8 mouse cellular contexts compared by ENCODE assay signal in the genomic region with DNA sequence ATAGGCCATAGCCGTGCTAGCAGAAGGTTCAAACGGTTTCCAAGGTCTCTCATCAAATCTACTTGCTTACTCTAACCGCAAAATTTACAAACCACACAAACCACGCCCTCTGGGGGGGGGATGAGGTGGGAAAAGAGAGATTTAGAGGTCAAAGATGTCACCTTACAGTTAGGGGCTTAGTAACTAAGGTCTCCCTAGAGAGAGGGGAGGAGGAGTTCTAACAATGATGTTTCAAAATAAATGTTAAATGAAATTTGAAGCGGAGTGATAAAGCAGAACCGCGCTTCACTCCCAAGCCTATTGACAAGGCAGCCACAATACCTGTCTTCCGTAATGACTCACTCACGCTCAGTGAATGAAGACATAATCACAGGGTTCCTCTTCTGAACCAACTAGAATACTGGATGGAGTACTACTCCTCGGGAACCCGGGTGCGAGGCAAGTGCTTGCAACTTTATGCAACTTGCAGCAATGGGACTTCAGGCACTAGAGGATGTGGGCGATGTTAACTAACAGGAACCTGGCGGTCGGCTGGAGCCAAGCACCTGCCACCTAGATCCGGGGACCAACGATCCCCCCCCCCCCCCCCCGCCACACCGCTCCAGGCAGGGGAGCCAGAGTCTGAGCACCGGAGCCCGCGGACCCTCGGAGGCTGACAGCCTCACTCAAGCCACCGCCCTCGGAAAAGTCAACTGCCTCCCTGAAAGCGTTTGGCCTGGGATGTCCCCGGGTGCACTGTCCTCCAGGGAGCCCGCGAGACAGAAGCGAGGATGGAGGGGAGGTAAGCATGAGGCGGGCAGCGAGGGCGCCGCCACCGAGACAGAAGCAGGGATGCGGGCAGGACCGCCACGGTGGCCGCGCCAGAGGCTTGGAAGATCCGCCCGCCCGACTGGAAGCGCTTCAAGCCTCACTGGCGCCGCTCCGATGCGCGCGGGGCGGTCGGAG. TPM values are rescaled to one million over a fixed set of nuclear protein-coding genes. Genes with fewer than 3 reads are reported as not detected.
DNase-seq lines count a peak whose midpoint lies in the region; ATAC-seq and TF ChIP-seq lines count a peak whose summit lies in the region.

No protein-coding gene starts in this region.

- H3K36me3 ChIP-seq in hindbrain, embryonic 13.5 days = no peaks in the 10 kb centered on the region
- no peaks in the 10 kb centered on the region for H3K36me3 ChIP-seq in liver, adult 2 months (ENCODE audit: control insufficient read depth, insufficient read depth, low read length)
- H3K36me3 ChIP-seq in midbrain, postnatal 0 days (ENCODE audit: insufficient read depth, low read length) = no peaks in the 10 kb centered on the region
- no peaks in the 10 kb centered on the region for H3K36me3 ChIP-seq in thymus, adult 2 months (ENCODE audit: control insufficient read depth, insufficient read depth, low read length)

- peak overlapping the region; percentile 70 for H3K4me3 ChIP-seq in embryonic fibroblast, embryonic 13.5 days (ENCODE audit: insufficient read depth, low read length)
- peak overlapping the region; percentile 72 for H3K4me3 ChIP-seq in hindbrain, embryonic 13.5 days
- peak overlapping the region; percentile 87 for H3K4me3 ChIP-seq in liver, adult 2 months (ENCODE audit: insufficient read depth, low read depth, low read length)
- H3K4me3 ChIP-seq in midbrain, postnatal 0 days (ENCODE audit: low read depth, low read length) = peak overlapping the region; percentile 86
- H3K4me3 ChIP-seq in thymus, adult 2 months (ENCODE audit: control insufficient read depth, insufficient read depth, low read length) = peak overlapping the region; percentile 75

- DNase-seq in embryo, embryonic 10.5 days (ENCODE audit: low spot score) = peak; percentile 17
- DNase-seq in embryo, embryonic 10 days (ENCODE audit: low spot score) = no peak
- DNase-seq in adipocyte (ENCODE audit: low spot score) = peak; percentile 34
- no peak for DNase-seq in liver, adult 2 months (ENCODE audit: extremely low read depth, low read depth, low spot score)
- peak; percentile 47 for DNase-seq in midbrain, postnatal 0 days (ENCODE audit: low spot score)
- peak; percentile 82 for DNase-seq in thymus, adult 2 months

- 2% methylated on average over 43 of the region's 52 CpGs for WGBS in hindbrain, embryonic 13.5 days
- under 1% methylated on average over 52 of the region's 52 CpGs for WGBS in liver, adult 2 months
- WGBS in midbrain, postnatal 0 days = under 1% methylated on average over 46 of the region's 52 CpGs
- under 1% methylated on average over 48 of the region's 52 CpGs for WGBS in thymus, adult 2 months

- 0 out of 2 replicates have a peak, but pooled peaks cover 4% of the 10 kb centered on the region for H3K27me3 ChIP-seq in hindbrain, embryonic 13.5 days
- H3K27me3 ChIP-seq in liver, adult 2 months (ENCODE audit: control insufficient read depth, insufficient read depth, low read length) = no peaks in the 10 kb centered on the region
- no peaks in the 10 kb centered on the region for H3K27me3 ChIP-seq in midbrain, postnatal 0 days (ENCODE audit: insufficient read depth, low read length)
- H3K27me3 ChIP-seq in thymus, adult 2 months (ENCODE audit: control insufficient read depth, insufficient read depth, low read length) = no peaks in the 10 kb centered on the region

- H3K9me3 ChIP-seq in hindbrain, embryonic 13.5 days = no peaks in the 10 kb centered on the region
- no peaks in the 10 kb centered on the region for H3K9me3 ChIP-seq in midbrain, postnatal 0 days (ENCODE audit: low read length)

- TF ChIP-seq POLR2A in embryonic fibroblast, embryonic 13.5 days (IDR thresholded peaks at IDR 0.05; ENCODE audit: low read depth, low read length) = no peak
- no peak for TF ChIP-seq POLR2A in liver, adult 2 months (IDR thresholded peaks at IDR 0.05; ENCODE audit: extremely low read depth, insufficient read depth, low read length)
- TF ChIP-seq POLR2A in thymus, adult 2 months (IDR thresholded peaks at IDR 0.05; ENCODE audit: control insufficient read depth, extremely low read depth, insufficient read depth, low read length, poor library complexity) = no peak

- H3K27ac ChIP-seq in embryonic fibroblast, embryonic 13.5 days (ENCODE audit: insufficient read depth, low read length) = no peak overlapping the region
- peak overlapping the region; percentile 94 for H3K27ac ChIP-seq in hindbrain, embryonic 13.5 days
- H3K27ac ChIP-seq in liver, adult 2 months (replicated peaks; ENCODE audit: insufficient read depth, low read depth, low read length) = peak overlapping the region; percentile 66
- peak overlapping the region; percentile 92 for H3K27ac ChIP-seq in midbrain, postnatal 0 days (ENCODE audit: low read depth, low read length)
- H3K27ac ChIP-seq in thymus, adult 2 months (ENCODE audit: control insufficient read depth, insufficient read depth, low read length) = peak overlapping the region; percentile 86

- H3K4me2 ChIP-seq in hindbrain, embryonic 13.5 days = peak overlapping the region; percentile 74
- H3K4me2 ChIP-seq in midbrain, postnatal 0 days (ENCODE audit: low read depth, low read length, poor library complexity, severe bottlenecking) = peak overlapping the region; percentile 82

- no peak for TF ChIP-seq CTCF in embryonic fibroblast, embryonic 13.5 days (IDR thresholded peaks at IDR 0.05; ENCODE audit: borderline replicate concordance, insufficient read depth, low read length)
- no peak for TF ChIP-seq CTCF in liver, adult 2 months (IDR thresholded peaks at IDR 0.05; ENCODE audit: low read depth, low read length)
- 0 out of 2 replicates have a peak, but pooled peaks have one; percentile 2 for TF ChIP-seq CTCF in midbrain, postnatal 0 days (IDR thresholded peaks at IDR 0.05)
- no peak for TF ChIP-seq CTCF in thymus, adult 2 months (IDR thresholded peaks at IDR 0.05; ENCODE audit: borderline replicate concordance, control insufficient read depth, extremely low read depth, insufficient read depth, low read length, poor library complexity)

- H3K4me1 ChIP-seq in embryonic fibroblast, embryonic 13.5 days (ENCODE audit: control insufficient read depth, insufficient read depth, low read length) = no peaks in the 10 kb centered on the region; the same call in 1 of the 2 replicates
- peaks cover 11% of the 10 kb centered on the region for H3K4me1 ChIP-seq in hindbrain, embryonic 13.5 days (replicated peaks)
- peaks cover 4% of the 10 kb centered on the region; the same call in 1 of the 2 replicates for H3K4me1 ChIP-seq in liver, adult 2 months (ENCODE audit: control insufficient read depth, insufficient read depth, low read length)
- H3K4me1 ChIP-seq in midbrain, postnatal 0 days (ENCODE audit: insufficient read depth, low read length) = peaks cover 2% of the 10 kb centered on the region; the same call in 1 of the 2 replicates
- peaks cover 10% of the 10 kb centered on the region for H3K4me1 ChIP-seq in thymus, adult 2 months (replicated peaks; ENCODE audit: control insufficient read depth, insufficient read depth, low read length)

- peak overlapping the region; percentile 87 for H3K9ac ChIP-seq in hindbrain, embryonic 13.5 days
- H3K9ac ChIP-seq in liver, adult 2 months (ENCODE audit: low read depth, low read length) = peak overlapping the region; percentile 87
- peak overlapping the region; percentile 88 for H3K9ac ChIP-seq in midbrain, postnatal 0 days (replicated peaks; ENCODE audit: low read length, poor library complexity, severe bottlenecking)

- peak; percentile 83 for ATAC-seq in hindbrain, embryonic 13.5 days (ENCODE audit: low FRiP score)
- ATAC-seq in midbrain, postnatal 0 days (ENCODE audit: low FRiP score) = peak; percentile 76

- peaks cover 2% of the 10 kb centered on the region; the same call in 1 of the 2 replicates for H3K79me2 ChIP-seq in liver, adult 2 months (ENCODE audit: control insufficient read depth, insufficient read depth, low read length)

RNA-seq across cellular contexts. Expression of a gene that starts 0.7 kb away (rescaled TPM):
- 13.7 and 14.6 TPM in 2 replicates for polyA plus RNA-seq in embryonic fibroblast, embryonic 13.5 days (2011; ENCODE audit: insufficient read length, low read depth, missing spikeins)
- 11.4 and 13.0 TPM in 2 replicates for polyA plus RNA-seq in hindbrain, embryonic 13.5 days (2015; fragmentation: Nextera tagmentation; extraction: Ambion mirVana)
- total RNA-seq in liver, adult 2 months (2014; rRNA removed) = 157 and 161 TPM in 2 replicates
- 52.6 and 62.7 TPM in 2 replicates for polyA plus RNA-seq in liver, adult 2 months (2012; rRNA removed)
- total RNA-seq in midbrain, postnatal 0 days (2014; rRNA removed) = 15.6 and 15.9 TPM in 2 replicates
- polyA plus RNA-seq in midbrain, postnatal 0 days (2015; fragmentation: Nextera tagmentation; extraction: Ambion mirVana) = 12.4 and 14.1 TPM in 2 replicates
- 24.6 and 24.8 TPM in 2 replicates for polyA plus RNA-seq in thymus, adult 2 months (2012; rRNA removed)

RNA-seq across cellular contexts. Expression of a gene that starts 0.7 kb away (rescaled TPM):
- 0.22 and 0.95 TPM in 2 replicates for polyA plus RNA-seq in embryonic fibroblast, embryonic 13.5 days (2011; ENCODE audit: insufficient read length, low read depth, missing spikeins)
- 4.0 TPM in 2 replicates for polyA plus RNA-seq in hindbrain, embryonic 13.5 days (2015; fragmentation: Nextera tagmentation; extraction: Ambion mirVana)
- 0.18 and 0.27 TPM in 2 replicates for total RNA-seq in liver, adult 2 months (2014; rRNA removed)
- polyA plus RNA-seq in liver, adult 2 months (2012; rRNA removed) = not detected in 2 replicates
- total RNA-seq in midbrain, postnatal 0 days (2014; rRNA removed) = 1.3 and 2.1 TPM in 2 replicates
- polyA plus RNA-seq in midbrain, postnatal 0 days (2015; fragmentation: Nextera tagmentation; extraction: Ambion mirVana) = 2.4 and 3.2 TPM in 2 replicates
- 0.42 and 0.73 TPM in 2 replicates for polyA plus RNA-seq in thymus, adult 2 months (2012; rRNA removed)

RNA-seq across cellular contexts. Expression of a gene that starts 8.8 kb away (rescaled TPM):
- 14.8 and 15.8 TPM in 2 replicates for polyA plus RNA-seq in embryonic fibroblast, embryonic 13.5 days (2011; ENCODE audit: insufficient read length, low read depth, missing spikeins)
- 25.7 and 28.5 TPM in 2 replicates for polyA plus RNA-seq in hindbrain, embryonic 13.5 days (2015; fragmentation: Nextera tagmentation; extraction: Ambion mirVana)
- 5.0 and 5.9 TPM in 2 replicates for total RNA-seq in liver, adult 2 months (2014; rRNA removed)
- polyA plus RNA-seq in liver, adult 2 months (2012; rRNA removed) = 2.8 TPM in 2 replicates
- 8.8 and 11.7 TPM in 2 replicates for total RNA-seq in midbrain, postnatal 0 days (2014; rRNA removed)
- polyA plus RNA-seq in midbrain, postnatal 0 days (2015; fragmentation: Nextera tagmentation; extraction: Ambion mirVana) = 18.4 and 19.1 TPM in 2 replicates
- polyA plus RNA-seq in thymus, adult 2 months (2012; rRNA removed) = 7.1 and 7.6 TPM in 2 replicates

RNA-seq across cellular contexts. Expression of a gene that starts 42.7 kb away (rescaled TPM):
- polyA plus RNA-seq in embryonic fibroblast, embryonic 13.5 days (2011; ENCODE audit: insufficient read length, low read depth, missing spikeins) = 14.2 and 19.1 TPM in 2 replicates
- polyA plus RNA-seq in hindbrain, embryonic 13.5 days (2015; fragmentation: Nextera tagmentation; extraction: Ambion mirVana) = 30.3 and 32.9 TPM in 2 replicates
- total RNA-seq in liver, adult 2 months (2014; rRNA removed) = 370 and 371 TPM in 2 replicates
- polyA plus RNA-seq in liver, adult 2 months (2012; rRNA removed) = 104 and 121 TPM in 2 replicates
- 41.3 and 45.4 TPM in 2 replicates for total RNA-seq in midbrain, postnatal 0 days (2014; rRNA removed)
- 37.4 and 40.1 TPM in 2 replicates for polyA plus RNA-seq in midbrain, postnatal 0 days (2015; fragmentation: Nextera tagmentation; extraction: Ambion mirVana)
- polyA plus RNA-seq in thymus, adult 2 months (2012; rRNA removed) = 10.9 and 13.2 TPM in 2 replicates

RNA-seq across cellular contexts. Expression of a gene that starts 43.1 kb away (rescaled TPM):
- 10.3 and 14.5 TPM in 2 replicates for polyA plus RNA-seq in embryonic fibroblast, embryonic 13.5 days (2011; ENCODE audit: insufficient read length, low read depth, missing spikeins)
- polyA plus RNA-seq in hindbrain, embryonic 13.5 days (2015; fragmentation: Nextera tagmentation; extraction: Ambion mirVana) = 34.8 and 36.1 TPM in 2 replicates
- 6.7 and 8.7 TPM in 2 replicates for total RNA-seq in liver, adult 2 months (2014; rRNA removed)
- polyA plus RNA-seq in liver, adult 2 months (2012; rRNA removed) = 5.9 and 6.2 TPM in 2 replicates
- 33.4 and 67.8 TPM in 2 replicates for total RNA-seq in midbrain, postnatal 0 days (2014; rRNA removed)
- polyA plus RNA-seq in midbrain, postnatal 0 days (2015; fragmentation: Nextera tagmentation; extraction: Ambion mirVana) = 22.8 and 26.7 TPM in 2 replicates
- polyA plus RNA-seq in thymus, adult 2 months (2012; rRNA removed) = 17.2 and 24.5 TPM in 2 replicates

Comparison
In these comparisons a context has a peak if more than half of its experiments do, and no peak if none do; other contexts are left out.
1. DNase-seq: peak in embryo, embryonic 10.5 days (single experiment), adipocyte (single experiment), midbrain, postnatal 0 days (single experiment) and thymus, adult 2 months (single experiment); none in embryo, embryonic 10 days (single experiment) and liver, adult 2 months (single experiment).
2. Peak in every context shown above with its lines, with median percentiles within 50 percentile points of each other: H3K4me3 ChIP-seq and H3K9ac ChIP-seq.